Mouse (Mus musculus) ovary, postnatal 36 days (tissue): Measurements from ENCODE around the gene Fam71d.

Experiments used
- DNase-seq: peaks from one replicate; pipeline ENCODE4 v3.0.0; 2022; ENCODE audit warnings: low spot score, mixed read lengths

Fam71d gene

DNA sequence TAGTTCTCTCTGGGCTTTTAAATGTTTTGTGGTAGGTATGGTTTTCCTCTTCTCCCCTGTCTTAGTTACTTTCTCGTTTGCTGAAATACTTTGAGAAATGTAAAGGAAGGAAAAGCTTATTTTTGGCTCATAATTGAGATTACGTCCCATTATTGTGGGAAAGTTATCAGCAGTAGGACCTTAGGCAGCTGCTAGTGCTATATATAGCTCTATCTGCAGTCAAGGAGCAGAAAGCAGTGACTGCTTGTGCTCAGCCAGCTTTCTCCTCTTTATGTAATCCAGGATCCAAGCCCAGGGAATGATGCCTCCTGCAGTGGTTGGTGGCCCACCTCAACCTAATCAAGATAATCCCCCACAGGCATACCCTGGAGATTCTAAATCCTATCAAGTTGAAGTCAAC is 81.9 kb downstream of the Fam71d start:
- no peak for DNase-seq

DNA sequence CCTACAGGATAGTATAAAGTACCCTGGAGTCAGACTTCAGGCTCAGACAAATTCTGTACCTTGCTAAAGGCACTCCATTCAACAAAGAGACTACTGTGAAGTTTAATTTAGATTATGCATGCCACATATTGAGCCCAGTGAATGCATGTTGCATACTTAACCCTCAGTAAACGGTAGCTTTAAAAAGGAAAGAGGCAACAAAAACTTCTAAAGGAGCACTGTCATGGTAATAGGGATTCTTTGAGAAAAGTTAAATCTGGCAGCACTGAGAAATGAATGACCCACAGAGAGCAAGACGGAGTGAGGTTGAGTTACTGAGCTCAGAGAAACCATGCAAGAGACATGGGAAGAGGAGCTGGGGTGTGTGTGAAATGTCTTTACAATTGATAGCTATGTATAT is 86.6 kb downstream of the Fam71d start:
- no peak for DNase-seq

DNA sequence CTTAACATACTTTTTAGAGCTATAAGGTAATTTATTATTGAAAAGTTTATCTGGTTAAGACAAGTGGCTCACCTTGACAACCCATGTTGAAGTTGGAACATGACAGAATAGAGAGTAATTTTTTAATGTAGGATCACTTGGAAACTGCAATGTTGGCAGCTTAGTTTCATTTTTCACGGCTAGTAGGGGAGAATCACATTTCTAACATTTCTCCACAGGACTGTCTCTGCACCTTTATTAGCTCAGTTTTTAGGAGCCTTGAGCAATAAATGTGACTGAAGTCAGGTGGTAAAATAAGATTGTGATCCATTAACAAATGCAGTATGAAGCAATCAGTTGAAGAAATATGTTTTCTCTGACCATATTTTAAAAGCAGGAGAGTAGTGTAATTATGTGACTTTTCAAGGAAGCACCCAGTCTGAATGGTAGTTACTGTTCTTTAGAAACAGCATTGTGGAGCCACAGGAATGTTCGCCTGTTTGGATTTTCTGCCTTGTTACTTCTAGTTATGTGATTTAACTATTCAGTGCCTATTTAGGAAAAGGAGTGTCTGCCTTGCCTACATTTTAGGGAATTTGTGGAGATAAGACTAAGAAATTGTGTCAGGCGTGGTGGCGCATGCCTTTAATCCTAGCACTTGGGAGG is 87.2 kb downstream of the Fam71d start:
- no peak for DNase-seq
